Mouse (Mus musculus) megakaryocyte-erythroid progenitor cell, adult 5-6 weeks (primary cell): ENCODE measurements around the gene Dgke. TPM values are rescaled to one million over a fixed set of nuclear protein-coding genes. Genes with fewer than 3 reads are reported as not detected.

Experiments used
- ATAC-seq: replicated peaks from 2 replicates; pipeline ENCODE4 v1.8.0; 2016; ENCODE audit warnings: mild to moderate bottlenecking, inconsistent platforms; ENCODE audit not compliant: severe bottlenecking, poor library complexity, low FRiP score, low TSS enrichment
- total RNA-seq, 2 experiments: library from RNA; stranded (forward) in 1 of 2; stranded (reverse) in 1 of 2; fragments of 200-1000, 215-1000 nt in 1 of 2; fragments of >200 nt in 1 of 2; fragmentation: Nextera tagmentation in 1 of 2; gene quantifications; 2 replicates each; pipeline ENCODE4 v1.2.3; 2014 to 2017

Gene Dgke
- total RNA-seq, 2 experiments from 2014 or later: 6.2 to 6.9 TPM

DNA sequence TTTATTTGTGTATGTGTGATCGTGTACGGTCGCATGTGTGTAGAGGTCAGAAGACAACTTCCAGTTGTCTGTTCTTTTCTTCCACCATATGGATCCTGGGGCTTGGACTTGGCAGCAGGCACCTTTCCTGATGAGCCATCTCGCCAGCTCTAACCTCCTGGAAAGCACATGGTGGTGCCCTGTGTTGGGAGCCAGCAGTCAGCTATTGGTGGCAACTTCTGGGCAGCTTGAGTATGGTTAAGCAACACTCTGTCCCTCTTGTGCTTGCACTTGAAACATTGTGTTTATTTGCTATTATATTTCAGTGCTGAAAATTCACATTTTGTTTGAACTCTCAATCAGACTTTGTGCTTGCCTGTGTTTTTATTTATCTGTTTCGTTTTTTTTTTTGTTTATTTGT lies 77.7 kb downstream of the Dgke start:
- ATAC-seq: no peak

DNA sequence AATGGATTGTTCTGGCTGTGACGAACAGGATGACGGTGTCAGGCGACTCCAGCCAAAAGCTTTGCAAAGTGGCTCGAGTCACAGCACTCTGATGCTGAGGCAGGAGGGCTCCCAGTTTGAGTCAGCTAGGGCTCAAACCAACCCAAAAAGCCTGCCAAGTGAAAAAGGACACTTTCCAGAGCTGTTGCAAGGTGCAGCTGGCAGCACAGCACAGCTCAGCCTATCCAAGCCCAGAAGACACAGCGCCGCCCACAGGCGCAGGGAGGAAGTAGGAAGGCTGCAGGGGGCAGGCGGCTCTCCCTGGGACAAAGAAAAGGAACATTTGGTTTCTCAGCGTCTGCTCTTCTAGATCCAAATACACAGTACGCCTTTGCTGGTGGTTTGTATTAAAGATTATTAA lies 80.0 kb downstream of the Dgke start:
- ATAC-seq: no peak

Other genes with a start within 250 kb of the Dgke start
- gene Akap1, start 202.3 kb downstream of the Dgke start, total RNA-seq (2014; fragmentation: Nextera tagmentation): 23.5 and 24.4 TPM in 2 replicates
- 36.7 and 37.4 TPM in 2 replicates for gene Akap1, start 202.3 kb downstream of the Dgke start, total RNA-seq (2017)
- 7.8 TPM in 2 replicates for gene Scpep1, start 111.4 kb downstream of the Dgke start, total RNA-seq (2014; fragmentation: Nextera tagmentation)
- 5.0 and 8.4 TPM in 2 replicates for gene Scpep1, start 111.4 kb downstream of the Dgke start, total RNA-seq (2017)
- not detected in 2 replicates for gene Elobl, start 99.9 kb downstream of the Dgke start, total RNA-seq (2014; fragmentation: Nextera tagmentation)
- gene Elobl, start 99.9 kb downstream of the Dgke start, total RNA-seq (2017): not detected in 2 replicates
- gene Coil, start 96.6 kb downstream of the Dgke start, total RNA-seq (2014; fragmentation: Nextera tagmentation): 12.0 and 13.1 TPM in 2 replicates
- gene Coil, start 96.6 kb downstream of the Dgke start, total RNA-seq (2017): 15.8 and 17.1 TPM in 2 replicates
- 35.5 and 49.4 TPM in 2 replicates for gene Trim25, start 67.5 kb downstream of the Dgke start, total RNA-seq (2014; fragmentation: Nextera tagmentation)
- 28.0 and 30.7 TPM in 2 replicates for gene Trim25, start 67.5 kb downstream of the Dgke start, total RNA-seq (2017)
- gene Gm525, start 7.0 kb upstream of the Dgke start, total RNA-seq (2014; fragmentation: Nextera tagmentation): not detected in 2 replicates
- gene Gm525, start 7.0 kb upstream of the Dgke start, total RNA-seq (2017): not detected in 2 replicates
- not detected in 2 replicates for gene Nog, start 235.5 kb upstream of the Dgke start, total RNA-seq (2014; fragmentation: Nextera tagmentation)
- gene Nog, start 235.5 kb upstream of the Dgke start, total RNA-seq (2017): not detected in 2 replicates